Mouse (Mus musculus) lung, postnatal 0 days (tissue): ENCODE measurements at regions not wholly inside any gene's neighbourhood (a gene's known extent, or its start where the extent isn't known, plus 50 kb on each side); places are given as distances from the start of the nearest gene placed in this dataset.

Experiments
- CTCF ChIP-seq: IDR thresholded peaks from 2 replicates; pipeline ENCODE4 v1.5.1; 2016; ENCODE audit warnings: antibody characterized with exemption, mild to moderate bottlenecking
- EP300 ChIP-seq: IDR thresholded peaks from 2 replicates; pipeline ENCODE4 v1.6.1; 2016; ENCODE audit warnings: antibody characterized with exemption, mild to moderate bottlenecking, control low read depth

GRCm38 (mm10) chr14:28801681-28802080 is 216.3 kb upstream of the Lrtm1 start:
- TF ChIP-seq CTCF, result no peak
- no peak for TF ChIP-seq EP300
